Mouse (Mus musculus): Measurements from ENCODE around the gene Il2ra.

Gene Il2ra

GRCm38 (mm10) chr2:11705201-11706025 lies 62.8 kb downstream of the Il2ra start, which contains the start of gene Il15ra:
Gene Il15ra, plus strand, starts transcription at chr2:11705290.
- peak; percentile 89 for DNase-seq (ENCODE audit: low read depth)

- DNase-seq (ENCODE audit: low read depth) = peak; percentile 60
These were observed 63.6 kb downstream of the Il2ra start for GRCm38 (mm10) chr2:11706030-11706745.

GRCm38 (mm10) chr2:11706746-11707065 lies 64.1 kb downstream of the Il2ra start:
- no peak for DNase-seq (ENCODE audit: low read depth)

- no peak for DNase-seq (ENCODE audit: low read depth)
These were observed 65.9 kb downstream of the Il2ra start for GRCm38 (mm10) chr2:11708538-11708937.

GRCm38 (mm10) chr2:11710101-11710500 lies 67.5 kb downstream of the Il2ra start:
- peak; percentile 83 for DNase-seq (ENCODE audit: low read depth)

GRCm38 (mm10) chr2:11712483-11712990 lies 69.9 kb downstream of the Il2ra start:
- DNase-seq (ENCODE audit: low read depth) = no peak

GRCm38 (mm10) chr2:11713021-11713420 lies 70.4 kb downstream of the Il2ra start:
- DNase-seq (ENCODE audit: low read depth) = no peak

GRCm38 (mm10) chr2:11714535-11714934 lies 71.9 kb downstream of the Il2ra start:
- no peak for DNase-seq (ENCODE audit: low read depth)

GRCm38 (mm10) chr2:11718573-11718972 lies 76.0 kb downstream of the Il2ra start:
- DNase-seq (ENCODE audit: low read depth) = no peak

- no peak for DNase-seq (ENCODE audit: low read depth)
These were observed 80.0 kb downstream of the Il2ra start for GRCm38 (mm10) chr2:11722564-11722963.

GRCm38 (mm10) chr2:11727574-11727973 lies 85.0 kb downstream of the Il2ra start:
- DNase-seq (ENCODE audit: low read depth) = no peak

GRCm38 (mm10) chr2:11729091-11729490 lies 86.5 kb downstream of the Il2ra start:
- DNase-seq (ENCODE audit: low read depth) = no peak

GRCm38 (mm10) chr2:11732978-11733377 lies 90.4 kb downstream of the Il2ra start:
- no peak for DNase-seq (ENCODE audit: low read depth)

GRCm38 (mm10) chr2:11735853-11736252 lies 93.2 kb downstream of the Il2ra start:
- DNase-seq (ENCODE audit: low read depth) = no peak

GRCm38 (mm10) chr2:11738794-11739193 lies 96.2 kb downstream of the Il2ra start:
- DNase-seq (ENCODE audit: low read depth) = no peak

- no peak for DNase-seq (ENCODE audit: low read depth)
These were observed 97.0 kb downstream of the Il2ra start for GRCm38 (mm10) chr2:11739516-11740051.
